Mouse (Mus musculus) spleen, adult 2 months (tissue): ENCODE data around the gene Ap1b1.

Experiments
- CTCF ChIP-seq: fragments of 200-500 bp; IDR thresholded peaks from 2 replicates; pipeline ENCODE4 v1.5.1; 2011; ENCODE audit warnings: mild to moderate bottlenecking, inconsistent platforms; ENCODE audit not compliant: insufficient read depth, insufficient read length, insufficient replicate concordance; ENCODE audit errors: extremely low read depth
- POLR2A ChIP-seq: fragments of 200-500 bp; IDR thresholded peaks from 2 replicates; pipeline ENCODE4 v1.6.1; 2011; ENCODE audit warnings: low read depth, low read length, inconsistent platforms

DNA sequence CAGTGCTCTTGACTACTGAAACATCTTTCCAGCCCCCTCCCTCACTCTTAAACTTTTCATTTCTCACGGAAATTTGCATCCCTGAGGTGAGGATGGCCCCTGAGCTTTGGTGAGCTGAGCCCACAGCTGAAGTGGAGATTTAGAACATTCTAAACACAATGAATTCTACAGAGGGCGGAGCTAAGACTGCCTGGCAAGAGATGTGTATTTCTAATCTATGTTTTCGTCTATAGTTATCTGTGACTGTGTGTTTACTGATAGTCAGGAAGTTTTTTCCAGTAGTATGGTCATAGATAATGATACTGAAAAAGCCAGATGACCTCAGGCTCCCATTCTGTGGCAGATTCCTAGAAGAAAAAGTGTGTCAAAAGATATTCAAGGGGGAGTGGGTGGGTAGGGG, 22.2 kb downstream of the Ap1b1 start:
- TF ChIP-seq CTCF, result no peak
- TF ChIP-seq POLR2A, result no peak
